Mouse (Mus musculus) cerebellum, postnatal 36 days (tissue): ENCODE measurements around the gene Wdr90.
A peak's percentile ranks its signal among the peaks of the same experiment; 100 is the strongest.
"Not testable (repeated sequence)": the region's sequence is repeated elsewhere in the genome, so short reads cannot be mapped to it uniquely, and the experiment has no call there.

Experiments
- DNase-seq, 2 experiments: peaks; one replicate each; pipeline ENCODE4 v3.0.0; 2021 to 2022; ENCODE audit warnings: mixed read lengths in 2 of 2

The Wdr90 gene

DNA sequence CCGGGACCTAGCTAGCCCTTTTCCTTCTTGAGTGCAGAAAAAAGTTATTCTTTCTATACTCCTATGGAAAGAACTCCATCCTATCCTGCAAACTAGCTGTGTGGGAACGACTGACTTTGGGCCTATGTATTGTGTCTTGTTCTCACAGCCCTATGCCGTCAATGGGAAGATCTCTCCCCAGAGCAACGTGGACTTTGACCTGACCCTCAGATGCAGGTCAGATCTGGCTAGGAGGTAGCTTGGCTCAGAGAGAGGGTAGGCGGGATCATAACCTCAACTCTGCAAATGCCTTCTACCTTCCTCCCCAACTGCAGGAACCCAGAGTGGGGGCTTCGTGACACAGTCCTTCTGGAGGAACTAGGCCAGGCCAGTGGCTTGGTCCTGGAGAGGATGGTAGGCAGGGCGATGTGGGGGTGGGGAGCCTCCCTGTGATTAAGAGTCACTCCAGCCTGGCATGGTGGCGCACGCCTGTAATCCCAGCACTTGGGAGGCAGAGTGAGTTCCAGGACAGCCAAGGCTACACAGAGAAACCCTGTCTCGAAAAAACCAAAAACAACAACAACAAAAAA, 15.1 kb upstream of the Wdr90 start:
- no peak for DNase-seq

DNA sequence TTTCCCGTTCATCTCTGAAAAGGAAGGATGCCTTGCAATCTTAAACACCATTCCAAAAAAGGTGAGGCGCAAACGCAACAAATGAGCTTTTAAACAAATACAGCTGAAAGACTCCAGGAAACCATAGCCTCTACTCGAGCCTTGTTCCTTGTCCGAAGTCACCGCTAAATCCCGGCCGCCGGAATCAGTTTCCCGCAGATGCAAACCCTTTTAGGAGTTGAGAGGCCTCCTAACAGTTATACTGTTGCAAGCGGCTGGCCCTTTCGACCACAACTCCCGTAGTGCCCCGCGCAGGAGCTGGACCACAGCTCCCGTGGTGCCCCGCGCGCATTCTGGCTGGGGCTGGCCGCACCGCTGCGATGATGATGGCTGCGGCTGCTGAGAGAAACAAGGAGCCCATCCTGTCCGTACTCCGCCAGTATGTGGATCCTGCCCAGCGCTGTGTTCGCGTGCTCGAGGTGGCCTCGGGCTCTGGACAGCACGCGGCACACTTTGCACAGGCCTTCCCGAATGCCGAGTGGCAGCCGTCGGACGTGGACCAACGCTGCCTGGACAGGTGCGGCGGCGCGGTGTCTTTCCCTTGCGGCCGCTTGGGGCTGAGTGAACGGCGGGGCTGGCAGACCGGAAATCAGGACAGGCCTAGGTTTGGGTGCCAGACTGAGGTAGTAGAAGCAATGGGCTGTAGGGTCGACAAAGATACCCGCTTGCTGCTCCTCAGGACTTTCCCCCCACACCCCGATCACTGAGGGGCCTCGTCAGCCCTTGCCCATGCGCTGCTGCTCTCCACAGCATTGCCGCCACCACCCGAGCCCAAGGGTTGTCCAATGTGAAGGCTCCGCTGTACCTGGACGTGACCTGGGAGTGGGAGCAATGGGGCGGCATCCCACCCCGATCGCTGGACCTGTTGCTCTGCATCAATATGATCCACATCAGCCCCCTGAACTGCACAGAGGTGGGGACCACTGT, 14.2 kb upstream of the Wdr90 start:
- peak; percentile 91 to 92 for DNase-seq

DNA sequence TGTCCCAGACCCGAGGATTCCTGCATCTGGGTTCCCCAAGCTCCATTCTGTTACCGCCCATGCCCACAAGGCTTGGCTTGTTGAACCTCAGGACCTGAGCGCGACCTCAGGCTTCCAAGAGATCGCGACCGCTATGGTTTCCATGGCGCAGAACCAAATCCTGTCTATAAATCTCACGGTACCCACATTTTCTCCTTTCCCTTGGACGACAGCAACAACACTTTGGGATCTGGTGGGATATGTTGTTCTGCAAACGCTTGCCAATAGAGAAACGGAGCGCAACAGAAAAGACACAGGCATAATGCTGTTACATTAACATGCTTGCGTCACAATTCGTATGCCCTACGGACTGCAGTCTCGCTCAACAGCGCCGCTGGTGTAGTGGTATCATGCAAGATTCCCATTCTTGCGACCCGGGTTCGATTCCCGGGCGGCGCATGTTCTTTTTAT, 13.4 kb upstream of the Wdr90 start, which contains the start of gene Mettl26:
TSS of gene Mettl26 (plus strand) at position 354 of the 450 bp plus-strand sequence.
- peak; percentile 91 to 98 for DNase-seq

DNA sequence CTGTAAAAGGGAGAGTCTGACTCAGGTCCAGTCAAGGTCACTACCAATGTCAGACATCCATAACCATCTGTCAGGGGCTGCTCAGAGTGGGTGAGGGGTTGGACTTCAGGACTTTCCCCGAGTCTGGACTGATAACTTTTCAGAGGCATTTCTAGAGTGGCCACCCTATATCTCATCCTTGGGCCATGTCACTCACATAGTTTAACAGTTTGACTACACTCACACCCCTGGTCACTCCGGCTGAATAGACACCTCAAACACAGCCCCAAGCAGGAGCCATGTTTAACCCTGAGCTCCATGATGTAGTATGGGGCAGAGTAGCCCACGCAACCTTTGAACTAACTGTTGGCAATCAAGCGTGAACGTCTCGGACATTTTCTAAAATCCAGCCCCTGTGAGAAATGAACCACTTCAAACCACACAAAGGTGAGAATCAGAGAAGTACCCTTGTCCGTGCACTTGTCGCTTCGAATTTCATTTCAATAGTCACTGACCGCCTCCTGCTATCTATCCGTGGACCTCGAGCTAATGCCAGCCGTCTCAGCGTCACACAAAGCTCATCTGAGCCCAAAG, 12.9 kb upstream of the Wdr90 start:
- no peak for DNase-seq

DNA sequence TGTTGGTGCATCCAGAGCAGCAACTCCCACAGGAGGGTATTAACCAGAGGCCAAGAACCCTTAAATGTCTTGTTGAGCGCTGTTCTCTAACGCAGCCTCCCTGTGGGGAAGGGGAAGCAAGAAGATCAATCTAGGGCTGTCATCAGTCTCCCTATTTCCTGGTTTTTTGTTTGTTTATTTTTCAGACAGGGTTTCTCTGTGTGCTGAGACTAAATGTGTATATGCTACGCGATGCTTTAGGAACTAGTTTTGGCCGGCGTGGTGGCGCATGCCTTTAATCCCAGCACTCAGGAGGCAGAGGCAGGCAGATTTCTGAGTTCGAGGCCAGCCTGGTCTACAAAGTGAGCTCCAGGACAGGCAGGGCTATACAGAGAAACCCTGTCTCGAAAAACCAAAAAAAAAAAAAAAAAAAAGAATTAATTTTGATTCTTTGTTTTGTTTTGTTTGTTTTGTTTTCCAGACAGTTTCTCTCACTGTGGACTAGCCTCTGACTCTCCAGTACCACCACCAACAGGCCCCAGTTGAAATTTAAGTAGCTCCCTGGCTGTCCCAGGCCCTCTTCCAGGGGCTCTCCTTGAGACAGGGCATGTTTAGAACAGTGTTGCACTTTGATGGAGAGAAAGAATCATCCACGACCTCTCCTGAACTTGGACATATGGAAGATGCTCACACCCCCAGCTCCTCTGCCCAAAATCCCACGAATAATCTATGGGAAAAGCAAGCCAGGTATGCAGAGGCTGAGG, 12.3 kb upstream of the Wdr90 start:
- DNase-seq = no peak

DNA sequence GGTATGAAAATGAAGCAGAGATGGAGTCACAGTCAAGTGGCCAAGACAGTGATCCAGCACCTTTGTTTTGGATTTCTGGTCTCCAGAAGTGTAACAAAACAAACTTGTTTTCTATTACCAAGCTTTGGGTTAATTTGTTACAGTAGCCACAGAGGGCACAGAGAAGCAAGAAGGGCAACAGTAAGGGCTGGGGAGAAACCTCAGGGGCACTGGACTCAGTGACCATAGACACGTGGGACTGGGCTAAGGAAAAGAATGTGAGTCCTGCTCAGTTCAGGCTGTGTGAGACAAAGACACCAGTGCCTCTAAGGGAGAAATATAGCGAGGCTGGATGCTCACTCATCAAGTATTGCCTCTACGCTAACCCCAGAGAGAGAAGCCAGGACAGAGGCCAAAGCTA, 11.4 kb upstream of the Wdr90 start:
- DNase-seq = no peak

DNA sequence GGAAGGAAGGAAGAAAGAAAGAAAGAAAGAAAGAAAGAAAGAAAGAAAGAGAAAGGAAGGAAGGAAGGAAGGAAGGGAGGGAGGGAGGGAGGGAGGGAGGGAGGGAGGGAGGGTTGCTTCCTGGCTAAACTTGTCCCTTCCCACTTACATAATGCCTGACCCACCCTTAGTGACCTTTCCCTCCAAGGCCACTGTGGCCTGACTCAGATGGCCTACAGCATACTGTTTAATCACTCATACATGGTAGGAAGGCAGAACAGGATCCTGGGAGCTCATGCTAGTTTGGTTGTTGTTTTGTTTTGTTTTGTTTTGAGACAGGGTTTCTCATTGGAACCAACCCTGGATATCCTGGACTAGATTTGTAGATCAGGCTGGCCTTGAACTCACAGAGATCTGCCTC, 10.3 kb upstream of the Wdr90 start:
- not testable (repeated sequence) for DNase-seq

DNA sequence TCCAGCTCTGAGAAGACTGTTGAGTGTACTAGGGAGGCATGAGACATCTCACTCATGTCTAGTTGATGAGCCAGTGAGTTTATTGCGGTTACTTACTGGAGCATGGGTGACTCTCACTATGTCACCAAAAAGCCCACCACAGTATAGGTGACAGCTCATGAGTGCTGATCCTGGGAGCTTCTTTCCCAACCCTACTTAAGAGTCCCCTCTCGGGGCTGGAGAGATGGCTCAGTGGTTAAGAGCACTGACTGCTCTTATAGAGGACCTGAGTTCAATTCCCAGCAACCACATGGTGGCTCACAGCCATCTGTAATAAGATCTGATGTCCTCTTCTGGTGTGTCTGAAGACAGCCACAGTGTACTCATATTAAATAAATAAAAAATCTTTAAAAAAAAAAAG, 8.7 kb upstream of the Wdr90 start:
- DNase-seq = no peak

DNA sequence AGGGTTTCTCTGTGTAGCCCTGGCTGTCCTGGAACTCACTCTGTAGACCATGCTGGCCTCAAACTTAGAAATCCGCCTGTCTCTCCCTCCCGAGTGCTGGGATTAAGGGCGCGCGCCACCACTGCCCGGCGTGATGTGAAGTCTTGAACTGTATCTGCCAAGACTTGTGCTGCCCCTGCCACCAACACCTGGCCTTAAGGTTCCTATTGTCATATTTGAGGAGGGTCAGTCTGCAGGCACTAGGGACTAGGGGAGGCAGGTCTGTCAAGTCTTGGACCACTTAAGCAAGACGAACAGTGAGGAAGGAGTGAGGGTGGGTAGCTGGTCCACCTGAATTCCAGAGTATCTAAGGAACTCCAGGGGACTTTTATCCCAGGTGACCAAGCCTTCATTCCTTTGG, 8.2 kb upstream of the Wdr90 start:
- no peak for DNase-seq

DNA sequence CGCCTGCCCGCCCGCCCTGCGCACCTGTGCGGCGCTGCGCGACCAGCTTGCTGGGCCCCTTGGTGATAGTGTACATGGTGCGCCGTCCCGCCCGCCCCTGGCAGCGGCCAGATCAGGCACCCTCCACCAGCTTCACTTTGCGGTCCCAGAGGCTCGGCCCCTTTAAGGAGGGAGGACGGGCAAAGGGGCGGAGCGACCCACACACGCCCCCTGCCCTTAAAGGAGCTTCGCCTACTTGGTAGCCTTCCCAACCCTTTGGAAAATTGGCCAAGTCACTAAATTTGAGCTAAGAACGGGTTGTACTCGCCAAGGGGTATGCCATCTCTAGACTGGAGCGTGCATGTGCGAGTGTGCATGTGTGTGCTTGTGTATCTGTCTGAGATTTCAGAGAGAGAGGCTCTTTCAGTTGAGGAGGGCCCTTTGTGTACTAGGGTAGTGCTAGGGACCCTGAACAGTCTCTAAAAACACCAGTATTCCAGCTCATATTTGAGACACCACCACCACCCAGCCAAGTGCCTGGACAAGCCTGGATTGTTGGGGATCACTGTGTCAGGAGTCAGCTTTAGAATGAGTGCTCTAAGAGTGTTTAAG, 7.4 kb upstream of the Wdr90 start, which contains the start of gene Mcrip2:
TSS of gene Mcrip2 (minus strand) at position 164 of the 591 bp plus-strand sequence.
- DNase-seq = peak; percentile 75 to 78

DNA sequence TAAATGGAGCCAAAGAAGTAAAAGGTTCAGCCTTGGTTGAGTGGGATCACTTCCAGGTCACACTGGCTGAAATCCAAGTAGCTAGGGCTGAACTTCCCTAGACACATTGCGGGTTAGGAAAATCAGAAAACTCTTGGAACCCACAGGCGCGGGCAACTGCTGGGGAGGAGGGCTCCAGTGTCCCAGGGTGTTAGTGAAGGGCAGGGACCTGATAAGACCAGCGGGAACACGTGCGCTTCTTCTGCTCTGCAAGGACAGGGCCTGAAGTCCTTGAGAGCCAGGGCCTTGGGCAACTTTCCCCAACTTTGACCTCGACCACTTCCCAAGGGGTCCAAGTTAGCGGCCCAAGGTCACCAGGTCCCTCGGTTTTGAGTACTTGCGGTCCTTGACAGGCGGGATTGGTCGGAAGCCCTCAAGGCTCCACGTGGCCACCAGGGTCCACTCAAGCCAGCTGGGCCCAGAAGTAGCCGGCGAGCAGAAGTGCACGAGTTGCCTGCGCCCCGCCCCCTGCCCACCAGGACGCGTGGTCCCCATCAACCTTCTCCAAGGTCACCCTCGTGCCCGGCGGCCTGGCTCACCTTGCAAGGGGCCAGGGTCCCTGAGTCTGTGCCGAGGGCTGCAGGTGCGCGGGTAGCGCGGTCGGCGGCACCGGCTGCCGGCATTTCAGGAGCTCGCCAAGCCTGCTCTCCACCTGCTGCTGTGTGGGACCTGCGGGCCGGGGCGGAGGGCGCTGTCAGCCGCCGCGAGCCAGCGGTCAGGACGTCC, 6.7 kb upstream of the Wdr90 start:
- DNase-seq = peak in 1 of 2 experiments; percentile 56

DNA sequence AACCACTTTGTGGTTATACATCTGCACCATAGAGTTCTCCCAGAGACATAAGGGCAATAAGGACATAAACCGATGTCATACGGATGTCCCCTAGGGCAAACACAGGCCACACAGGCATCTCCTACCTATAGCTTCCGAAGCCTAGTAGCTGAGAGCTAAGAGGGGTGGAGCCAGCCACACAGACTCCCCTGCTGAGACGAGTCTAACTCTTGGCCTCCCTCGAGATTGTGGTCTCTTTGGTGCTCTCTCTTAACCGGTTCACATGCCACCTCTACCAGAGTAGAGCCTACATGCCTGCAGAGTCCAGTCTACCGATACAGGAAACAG, 6.2 kb upstream of the Wdr90 start:
- DNase-seq = no peak

DNA sequence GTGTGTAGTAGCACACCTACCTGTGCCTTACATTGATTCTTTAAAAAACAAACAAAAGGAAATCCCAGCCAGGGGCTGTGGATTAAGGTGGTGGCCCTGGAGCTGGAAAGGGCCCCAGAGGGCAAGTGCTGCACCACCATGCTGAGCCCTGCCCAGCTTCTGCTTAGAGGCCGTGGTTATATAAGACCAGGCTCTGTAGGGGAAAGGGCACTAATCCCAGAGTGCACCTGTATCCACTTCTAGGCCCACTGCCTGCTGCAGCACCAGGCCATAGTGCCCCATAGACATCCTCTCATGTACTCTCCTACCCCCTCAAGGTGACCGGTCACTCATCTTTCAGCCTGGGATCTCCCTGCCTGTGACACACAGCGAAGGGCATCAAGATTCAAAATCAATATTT, 4.9 kb upstream of the Wdr90 start:
- no peak for DNase-seq

DNA sequence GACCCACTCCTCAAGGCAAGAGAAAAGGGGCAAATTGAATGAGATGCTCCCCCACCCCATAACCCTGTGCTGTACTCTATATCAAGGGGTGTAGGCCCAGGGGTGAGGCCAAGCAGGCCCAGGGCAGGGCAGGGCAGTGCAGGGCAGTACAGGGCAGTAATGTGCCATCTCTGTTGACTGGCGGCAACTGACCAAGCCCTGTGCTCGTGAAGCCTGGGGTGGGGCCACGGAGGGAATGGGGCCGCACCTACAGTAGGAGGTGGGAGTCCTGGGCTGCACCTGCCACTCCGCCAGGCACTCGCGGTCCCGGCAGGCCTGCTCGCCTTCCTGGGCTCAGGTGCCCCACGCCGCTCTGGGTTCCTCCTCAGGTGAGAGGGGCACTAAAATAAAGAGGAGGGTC, 4.0 kb upstream of the Wdr90 start:
- DNase-seq = no peak

DNA sequence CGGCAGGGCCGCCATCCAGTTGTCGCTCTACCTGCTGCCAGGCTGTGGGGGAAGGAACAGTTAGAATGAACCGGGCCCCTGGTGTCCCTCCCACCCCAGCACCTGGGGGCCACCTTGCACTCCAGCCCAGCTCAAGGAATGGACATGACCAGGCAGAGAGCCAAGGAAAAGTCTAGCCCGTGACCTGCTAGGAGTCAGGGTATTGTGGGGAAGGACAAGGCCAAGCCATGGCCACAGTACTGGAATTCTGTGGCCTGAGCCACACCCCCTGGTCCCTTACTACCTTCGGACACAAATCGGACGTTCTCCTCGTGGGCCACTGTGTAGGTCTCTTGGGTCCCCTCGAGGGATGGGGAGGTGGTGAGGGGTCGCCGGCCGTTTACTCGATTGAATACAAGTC, 3.0 kb upstream of the Wdr90 start:
- DNase-seq = no peak

DNA sequence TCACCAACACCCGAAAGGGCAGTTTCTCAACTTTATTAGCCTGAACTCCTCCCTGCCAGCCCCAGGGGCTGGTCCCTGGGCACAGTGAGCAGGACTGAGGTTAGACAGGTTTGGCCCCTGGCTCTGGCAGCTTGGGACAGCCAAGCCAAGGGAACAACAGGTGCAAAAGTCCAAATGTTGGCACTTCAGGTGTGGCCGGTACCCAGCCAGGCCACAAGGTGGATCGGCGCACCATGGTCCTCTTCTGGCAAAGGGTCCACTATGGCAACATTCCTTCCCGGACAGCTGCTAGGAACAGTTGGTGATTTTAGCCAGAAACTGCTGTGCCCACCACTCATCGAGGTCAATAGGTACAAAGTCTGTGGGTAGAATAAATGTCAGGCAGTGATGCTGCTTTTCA, 2.4 kb upstream of the Wdr90 start:
- DNase-seq = no peak

DNA sequence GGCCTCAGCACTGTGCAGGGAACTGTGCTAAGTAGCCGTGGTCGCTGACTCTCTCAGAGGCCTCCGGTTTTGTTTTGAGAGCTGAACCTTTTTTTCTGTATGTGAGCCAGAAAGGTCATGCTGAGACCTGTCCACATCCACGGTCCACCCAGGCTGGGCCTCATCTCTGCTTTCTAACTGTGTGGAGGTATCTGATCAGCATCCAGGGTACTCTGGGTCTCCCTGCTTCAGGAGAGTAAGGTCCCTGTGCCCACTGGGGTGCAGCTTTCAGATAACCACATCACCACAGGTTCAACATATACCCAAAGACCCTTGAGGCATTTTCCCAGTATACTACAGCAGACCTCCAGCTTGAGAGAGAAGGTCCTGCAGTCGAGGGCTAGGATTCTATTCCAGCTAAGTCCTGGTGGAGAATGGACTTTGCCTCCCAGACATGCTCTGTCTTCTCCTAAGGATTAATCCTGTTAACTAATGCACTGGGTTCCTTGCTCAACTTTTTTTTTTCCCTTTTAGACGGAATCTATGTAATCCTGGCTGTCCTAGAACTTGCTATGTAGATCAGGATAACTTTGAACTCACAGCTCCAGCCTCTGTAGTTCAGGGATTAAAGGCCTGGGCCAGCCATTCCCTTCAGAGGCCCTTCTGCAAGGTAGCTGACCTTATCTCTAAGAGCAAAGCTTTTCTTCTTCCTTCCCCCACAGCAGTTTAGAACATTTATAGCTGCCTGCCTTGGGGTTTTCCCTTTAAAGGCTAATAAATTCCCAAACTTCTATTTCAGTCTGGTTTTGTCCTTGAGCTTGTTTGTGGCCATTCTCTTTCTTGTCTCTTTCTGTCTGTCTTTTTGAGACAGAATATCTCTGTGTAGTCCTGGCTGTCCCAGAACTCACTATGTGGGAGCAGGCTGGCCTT, 657 bp upstream of the Wdr90 start:
- no peak for DNase-seq

DNA sequence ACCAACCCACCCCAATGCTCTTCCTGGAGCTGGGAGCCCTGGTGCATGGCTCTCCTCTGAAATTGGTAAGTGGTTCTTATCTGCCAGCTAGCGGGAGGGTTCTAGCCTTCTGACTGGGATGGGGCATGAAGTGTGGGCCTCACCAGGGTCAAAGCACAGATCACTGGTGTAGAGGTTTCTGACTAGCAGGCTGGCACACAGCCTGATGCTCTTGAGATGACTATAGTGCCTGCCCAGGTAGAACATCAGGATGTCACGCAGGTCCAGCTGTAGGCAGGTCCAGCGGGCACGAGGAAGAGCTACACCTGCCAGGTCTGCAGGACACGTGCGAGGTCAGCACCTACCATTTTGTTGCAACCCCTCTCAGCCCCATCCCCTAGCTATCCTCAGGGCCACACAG, 1.1 kb downstream of the Wdr90 start:
- DNase-seq = no peak

DNA sequence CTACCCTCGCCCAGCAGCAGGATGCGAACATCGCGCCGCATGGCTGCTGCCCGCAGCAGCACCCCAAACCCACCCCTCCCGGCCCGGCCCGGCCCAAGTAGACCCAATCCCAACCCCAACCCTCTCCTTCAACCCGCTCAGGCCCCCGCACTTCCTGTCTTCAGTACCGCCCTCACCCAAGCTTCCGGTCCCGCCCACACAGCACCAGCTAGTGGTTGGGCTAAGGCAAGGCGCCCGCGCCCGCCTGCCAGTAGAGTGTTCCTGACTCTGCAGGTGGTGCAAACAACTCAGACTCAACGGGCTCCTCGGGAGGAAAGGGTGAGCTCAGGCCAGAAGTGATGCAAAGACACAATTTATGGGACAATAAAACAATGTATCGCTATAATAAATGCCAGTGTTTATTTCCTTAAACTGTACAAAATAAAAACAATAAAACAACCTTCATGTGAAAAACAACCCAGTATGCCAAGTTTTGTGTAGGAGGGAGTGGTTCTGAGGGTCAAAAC, 16.9 kb downstream of the Wdr90 start, which contains the start of gene Rhot2:
TSS of gene Rhot2 (minus strand) at position 456 of the 506 bp plus-strand sequence.
- peak; percentile 92 to 94 for DNase-seq

DNA sequence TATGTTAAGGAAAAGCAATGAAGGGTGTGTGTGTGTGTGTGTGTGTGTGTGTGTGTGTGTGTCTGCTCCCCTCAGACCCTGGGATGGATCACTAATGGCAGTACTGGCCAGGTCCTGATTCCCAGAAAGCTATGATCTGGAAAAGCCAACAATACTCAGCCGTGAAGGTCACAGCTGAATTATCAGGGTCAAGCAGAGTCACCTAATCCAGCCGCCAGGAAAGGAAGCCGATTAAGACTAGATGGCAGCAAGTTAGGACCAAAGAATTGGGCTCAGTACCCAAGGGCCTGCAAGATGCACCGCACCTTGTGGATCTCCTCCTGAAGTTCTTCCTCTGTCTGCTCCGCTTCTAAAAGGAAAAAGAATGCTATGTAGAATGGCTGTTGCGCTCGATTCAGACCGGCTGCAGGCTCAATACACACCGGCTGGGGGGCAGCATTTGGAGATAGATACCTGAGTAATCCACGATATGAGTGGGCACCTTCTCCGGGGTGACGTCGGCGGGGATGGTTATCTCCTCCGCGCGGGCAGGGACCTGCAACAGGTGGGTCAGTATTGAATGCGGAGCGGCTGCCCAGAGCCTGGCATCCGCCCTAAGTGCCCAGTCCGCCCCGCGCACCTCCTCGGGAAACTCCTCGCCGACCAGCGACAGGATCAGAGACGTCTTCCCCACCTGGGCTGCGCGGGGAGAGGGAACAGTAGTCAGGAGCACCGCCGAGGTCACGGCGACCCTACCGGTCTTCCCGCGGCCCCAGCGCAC, 17.5 kb downstream of the Wdr90 start:
- peak in 1 of 2 experiments; percentile 55 for DNase-seq
